Mouse (Mus musculus) ovary, adult 18-20 months (tissue): ENCODE measurements at regions not wholly inside any gene's neighbourhood (a gene's known extent, or its start where the extent isn't known, plus 50 kb on each side); places are given as distances from the start of the nearest gene placed in this dataset.

Source experiments
- DNase-seq: peaks from one replicate; pipeline ENCODE4 v3.0.0; 2022; ENCODE audit warnings: low spot score, mixed read lengths

- DNase-seq = no peak
These were observed 72.9 kb upstream of the Gls start for GRCm38 (mm10) chr1:52305679-52306632.

- DNase-seq = peak; percentile 59
These were observed 69.5 kb upstream of the Gls start for GRCm38 (mm10) chr1:52302557-52302956.

GRCm38 (mm10) chr1:52301266-52301665, 68.2 kb upstream of the Gls start:
- DNase-seq = no peak

- no peak for DNase-seq
These were observed 66.5 kb upstream of the Gls start for GRCm38 (mm10) chr1:52299559-52299958.

GRCm38 (mm10) chr1:52298336-52298735, 65.3 kb upstream of the Gls start:
- DNase-seq = no peak

GRCm38 (mm10) chr1:52296178-52296577, 63.1 kb upstream of the Gls start:
- DNase-seq = no peak

GRCm38 (mm10) chr1:52294521-52294920, 61.5 kb upstream of the Gls start:
- no peak for DNase-seq

- DNase-seq = no peak
These were observed 60.5 kb upstream of the Gls start for GRCm38 (mm10) chr1:52293393-52294099.
